Mouse (Mus musculus) stomach, embryonic 14.5 days (tissue): ENCODE data around the gene Fars2. TPM values are rescaled to one million over a fixed set of nuclear protein-coding genes. Genes with fewer than 3 reads are reported as not detected.

Experiments used
- ATAC-seq: fragments of 200-750 bp; cut with Nextera tagmentation; 2 replicates; pipeline ENCODE4 v1.8.0; 2017; ENCODE audit warnings: low read depth, moderate TSS enrichment; ENCODE audit not compliant: insufficient number of reproducible peaks, insufficient read depth, low FRiP score
- H3K27ac ChIP-seq: fragments of 300-500 bp; sonication (generic); 2 replicates; pipeline ENCODE4 v1.5.1; 2014; ENCODE audit warnings: mild to moderate bottlenecking, low read length, moderate library complexity, mixed read lengths
- H3K27me3 ChIP-seq: fragments of 300-500 bp; sonication (generic); 2 replicates; pipeline ENCODE4 v1.6.1; 2014; ENCODE audit warnings: low read length, control low read depth, mixed read lengths; ENCODE audit not compliant: control insufficient read depth, insufficient read depth
- H3K36me3 ChIP-seq: fragments of 300-500 bp; sonication (generic); 2 replicates; pipeline ENCODE4 v1.6.1; 2014; ENCODE audit warnings: mild to moderate bottlenecking, control low read depth, low read length, moderate library complexity, mixed read lengths; ENCODE audit not compliant: control insufficient read depth, insufficient read depth
- H3K4me1 ChIP-seq: fragments of 300-500 bp; sonication (generic); 2 replicates; pipeline ENCODE4 v1.6.1; 2014; ENCODE audit warnings: low read length, control low read depth, mixed read lengths; ENCODE audit not compliant: control insufficient read depth, insufficient read depth
- H3K4me2 ChIP-seq: fragments of 300-500 bp; sonication (generic); replicated peaks from 2 replicates; pipeline ENCODE4 v1.6.1; 2014; ENCODE audit warnings: low read depth, low read length, control low read depth
- H3K4me3 ChIP-seq: fragments of 300-500 bp; sonication (generic); 2 replicates; pipeline ENCODE4 v1.5.1; 2014; ENCODE audit warnings: low read depth, low read length, control low read depth
- H3K9ac ChIP-seq: fragments of 300-500 bp; sonication (generic); replicated peaks from 2 replicates; pipeline ENCODE4 v1.6.1; 2014; ENCODE audit warnings: low read depth, mild to moderate bottlenecking, control low read depth, low read length, moderate library complexity, mixed read lengths
- H3K9me3 ChIP-seq: fragments of 300-500 bp; sonication (generic); 2 replicates; pipeline ENCODE4 v1.6.1; 2016; ENCODE audit warnings: low read depth, low read length, control low read depth; ENCODE audit not compliant: control insufficient read depth
- WGBS: fragments of 180-500 bp; shearing (Covaris S2); extraction: QIAGEN DNeasy Blood & Tissue Kit; methylation state at CpG from one replicate; pipeline ENCODE4 v1.1.7; 2014; 5-methylcytosine and 5-hydroxymethylcytosine counted together
- polyA plus RNA-seq: library from polyadenylated mRNA; unstranded; fragments of >200 nt; fragmentation: Nextera tagmentation; extraction: Ambion mirVana; gene quantifications from 2 replicates; pipeline ENCODE4 v1.2.1, GENCODE M21; 2014

Fars2 gene
- polyA plus RNA-seq = 35.4 and 40.0 TPM in 2 replicates

DNA sequence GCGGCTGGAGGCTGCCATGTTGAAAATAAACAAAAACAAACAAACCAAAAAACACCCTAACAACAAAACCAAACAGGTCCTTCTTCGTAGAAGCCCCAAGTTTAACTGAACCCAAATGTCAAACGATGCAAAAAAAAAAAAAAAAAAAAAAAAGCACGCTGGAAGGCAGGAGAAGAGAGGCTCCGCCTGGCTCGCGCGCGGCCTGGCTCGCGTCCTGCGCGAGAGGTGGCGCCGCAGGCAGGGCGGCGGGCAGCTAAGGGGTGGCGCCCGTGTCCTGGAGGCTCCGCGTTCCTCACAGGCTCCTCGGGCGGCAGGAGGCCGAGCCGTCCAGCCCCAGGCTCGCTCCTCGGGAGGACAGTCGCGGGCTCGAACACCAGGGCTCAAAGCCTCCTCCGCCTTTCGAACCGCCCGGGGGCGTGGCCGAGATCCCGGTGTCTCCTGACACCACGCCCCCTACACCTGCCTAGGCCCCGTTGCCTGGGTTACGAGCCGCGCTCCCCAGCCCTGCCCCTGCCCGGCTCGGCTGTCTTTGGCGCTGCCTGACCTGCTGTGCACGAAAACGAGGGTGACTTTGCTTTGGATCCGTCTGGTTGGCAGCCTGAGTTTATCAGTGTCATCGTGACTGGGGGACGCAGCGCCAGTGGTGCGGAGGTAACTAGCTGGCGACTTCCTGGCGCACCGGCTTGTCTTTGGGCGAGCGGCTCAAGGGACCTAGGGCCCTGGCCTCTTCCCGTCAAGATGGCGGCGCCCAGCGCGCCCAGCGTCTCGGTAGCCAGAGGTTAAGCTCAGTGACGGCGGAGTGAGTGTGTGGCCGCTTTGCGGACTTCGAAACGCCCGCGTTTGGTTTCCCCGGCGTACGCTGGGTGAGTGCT is at the start of gene Fars2, which contains the start of gene Lyrm4:
Gene Fars2, plus strand, starts transcription at position 270 of the 872 bp plus-strand sequence.
Gene Lyrm4, minus strand, starts transcription at position 384 of the 872 bp plus-strand sequence.
- Histone ChIP-seq H3K36me3 (no peaks in the 10 kb centered on the region), H3K9me3 (no peaks in the 10 kb centered on the region), H3K4me2 (peak within 1 kb of the TSS; percentile 61), H3K9ac (peak within 1 kb of the TSS; percentile 45), H3K27ac (peak within 1 kb of the TSS; percentile 88), H3K4me1 (no peaks in the 10 kb centered on the region), H3K27me3 (no peaks in the 10 kb centered on the region), H3K4me3 (peak within 1 kb of the TSS; percentile 56)
- under 1% methylated on average over 71 of the region's 75 CpGs for WGBS
- peak; percentile 99 for ATAC-seq

- no peaks in the 10 kb centered on the region for H3K27me3 ChIP-seq
- no peaks in the 10 kb centered on the region for H3K36me3 ChIP-seq
- no peaks in the 10 kb centered on the region for H3K4me1 ChIP-seq
- WGBS = 77% methylated on average over 3 of the region's 3 CpGs
- no peak overlapping the region for H3K9ac ChIP-seq
- no peak overlapping the region for H3K4me3 ChIP-seq
- H3K4me2 ChIP-seq = no peak overlapping the region
- ATAC-seq = no peak
- no peak overlapping the region for H3K27ac ChIP-seq
- H3K9me3 ChIP-seq = no peaks in the 10 kb centered on the region
These were observed 42.7 kb upstream of the Fars2 start for GRCm38 (mm10) chr13:36074484-36074883.

DNA sequence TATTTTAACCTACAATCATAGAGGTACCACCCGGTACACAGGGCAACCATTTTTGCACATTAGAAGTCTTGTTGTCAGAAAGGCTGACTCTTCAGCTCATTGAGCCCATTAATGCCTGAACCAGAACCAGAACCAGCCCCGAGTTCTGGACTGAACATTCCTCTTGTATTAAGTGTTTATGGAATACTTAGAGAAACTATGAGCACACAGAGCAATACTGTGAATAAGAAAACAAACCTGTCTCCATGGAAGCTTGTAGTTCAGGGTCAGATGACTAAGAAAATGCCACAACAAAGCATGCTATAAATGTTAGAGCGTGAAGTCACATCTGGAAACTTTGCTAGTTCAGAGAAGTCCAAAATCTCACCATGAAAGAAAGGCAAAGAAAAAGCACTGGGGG is 35.6 kb upstream of the Fars2 start:
- Histone ChIP-seq H3K9ac (no peak overlapping the region), H3K4me2 (no peak overlapping the region), H3K4me3 (no peak overlapping the region), H3K36me3 (no peaks in the 10 kb centered on the region), H3K27ac (no peak overlapping the region), H3K9me3 (no peaks in the 10 kb centered on the region), H3K27me3 (no peaks in the 10 kb centered on the region), H3K4me1 (no peaks in the 10 kb centered on the region)
- no peak for ATAC-seq
- WGBS = 88% methylated on average over 3 of the region's 3 CpGs

DNA sequence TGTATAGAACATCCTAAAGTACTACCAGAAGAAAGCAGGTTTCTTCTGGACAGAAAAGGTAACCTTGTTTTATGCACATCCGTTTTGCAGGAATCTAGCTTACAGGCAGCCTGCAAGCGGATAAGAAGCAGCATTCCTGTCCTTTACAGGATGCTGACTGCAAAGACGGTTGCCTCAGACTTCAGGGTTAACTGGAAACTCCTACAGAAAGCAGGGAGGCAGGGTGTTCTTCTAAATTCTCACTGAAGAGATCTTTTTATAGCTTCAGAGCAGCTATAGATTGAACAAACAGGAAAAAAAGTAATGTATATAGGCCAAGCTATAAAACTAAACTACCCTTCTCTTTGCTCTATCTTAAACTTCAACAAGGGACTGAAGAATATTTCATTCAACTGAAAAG is 32.5 kb upstream of the Fars2 start:
- Histone ChIP-seq H3K36me3 (no peaks in the 10 kb centered on the region), H3K4me1 (no peaks in the 10 kb centered on the region), H3K4me3 (no peak overlapping the region), H3K9me3 (no peaks in the 10 kb centered on the region), H3K27ac (no peak overlapping the region), H3K4me2 (no peak overlapping the region), H3K9ac (no peak overlapping the region), H3K27me3 (no peaks in the 10 kb centered on the region)
- ATAC-seq = no peak
- 81% methylated on average over 3 of the region's 3 CpGs for WGBS

GRCm38 (mm10) chr13:36085971-36086370 is 31.2 kb upstream of the Fars2 start:
- Histone ChIP-seq H3K9ac (no peak overlapping the region), H3K36me3 (no peaks in the 10 kb centered on the region), H3K4me2 (no peak overlapping the region), H3K4me3 (no peak overlapping the region), H3K27me3 (no peaks in the 10 kb centered on the region), H3K4me1 (no peaks in the 10 kb centered on the region), H3K27ac (no peak overlapping the region), H3K9me3 (no peaks in the 10 kb centered on the region)
- ATAC-seq = no peak
- 62% methylated on average over 3 of the region's 3 CpGs for WGBS

DNA sequence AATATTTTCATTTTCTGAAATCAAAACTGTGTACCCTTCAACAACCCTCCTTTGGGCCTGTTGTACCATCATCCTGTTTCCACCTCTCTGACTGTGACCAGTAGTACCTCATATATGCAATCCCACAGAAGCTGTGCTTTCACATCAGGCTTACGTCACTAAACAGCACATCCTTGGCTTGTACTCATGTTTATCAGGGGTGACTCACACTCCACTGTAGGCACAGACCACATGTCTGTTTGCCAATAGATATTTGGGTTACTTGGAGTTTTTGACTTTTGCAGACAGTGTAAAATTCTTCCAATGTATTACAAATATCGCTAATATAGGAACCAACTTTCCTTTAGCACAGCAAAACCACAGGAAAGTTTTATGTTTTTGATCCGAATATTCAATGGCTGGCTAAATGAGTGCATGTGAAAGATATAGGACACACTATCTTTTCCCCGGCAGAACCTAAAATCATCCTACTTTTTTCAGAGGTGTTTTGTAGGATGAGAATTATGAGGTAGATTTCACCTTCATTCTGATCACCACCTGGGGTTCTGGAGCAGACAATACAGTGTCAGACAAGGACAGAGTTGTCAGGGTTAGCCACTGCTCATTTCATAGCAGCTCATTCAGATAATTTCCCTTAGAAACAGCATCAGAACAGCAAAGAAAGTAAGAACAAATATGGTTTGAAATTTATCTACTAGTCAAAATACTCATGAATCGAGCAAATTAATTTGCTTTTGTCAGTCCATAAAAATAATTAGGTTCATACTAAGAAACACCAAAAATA is 30.4 kb upstream of the Fars2 start:
- no peak overlapping the region for H3K9ac ChIP-seq
- no peaks in the 10 kb centered on the region for H3K9me3 ChIP-seq
- H3K27ac ChIP-seq = no peak overlapping the region
- whole genome bisulfite sequencing = 86% methylated on average over 5 of the region's 5 CpGs
- no peaks in the 10 kb centered on the region for H3K27me3 ChIP-seq
- no peak overlapping the region for H3K4me3 ChIP-seq
- no peaks in the 10 kb centered on the region; the same call in 1 of the 2 replicates for H3K36me3 ChIP-seq
- no peak overlapping the region for H3K4me2 ChIP-seq
- peak; percentile 63; the same call in 1 of the 2 replicates for ATAC-seq
- H3K4me1 ChIP-seq = no peaks in the 10 kb centered on the region

DNA sequence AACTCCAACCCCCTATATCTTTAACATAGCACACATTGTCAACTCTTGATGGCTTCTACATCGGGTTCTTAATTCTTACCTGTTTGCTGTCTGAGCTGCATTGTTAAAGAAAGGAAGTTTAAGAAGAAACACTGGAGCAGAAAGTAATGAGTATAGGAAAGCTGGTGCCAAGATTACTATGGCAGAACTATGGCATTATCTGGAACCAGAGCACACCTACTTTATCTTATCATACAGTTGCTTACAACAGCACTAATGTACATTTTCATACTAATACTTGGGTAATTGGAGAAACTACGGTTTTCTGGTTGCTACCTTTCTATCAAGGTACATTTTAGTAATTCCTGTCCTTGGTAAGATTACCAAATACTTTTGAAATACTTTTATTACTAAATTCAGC is 29.8 kb upstream of the Fars2 start:
- H3K4me3 ChIP-seq = no peak overlapping the region
- H3K4me1 ChIP-seq = no peaks in the 10 kb centered on the region
- no peak overlapping the region for H3K4me2 ChIP-seq
- 87% methylated on average over 2 of the region's 2 CpGs for WGBS
- no peak overlapping the region for H3K27ac ChIP-seq
- no peaks in the 10 kb centered on the region; the same call in 1 of the 2 replicates for H3K36me3 ChIP-seq
- no peaks in the 10 kb centered on the region for H3K27me3 ChIP-seq
- H3K9ac ChIP-seq = no peak overlapping the region
- no peak for ATAC-seq
- no peaks in the 10 kb centered on the region for H3K9me3 ChIP-seq

GRCm38 (mm10) chr13:36088168-36088567 is 29.0 kb upstream of the Fars2 start:
- Histone ChIP-seq H3K9me3 (no peaks in the 10 kb centered on the region), H3K4me1 (no peaks in the 10 kb centered on the region), H3K4me2 (no peak overlapping the region), H3K27ac (no peak overlapping the region), H3K27me3 (no peaks in the 10 kb centered on the region), H3K4me3 (no peak overlapping the region), H3K9ac (no peak overlapping the region), H3K36me3 (no peaks in the 10 kb centered on the region; the same call in 1 of the 2 replicates)
- no peak for ATAC-seq
- WGBS = 74% methylated on average over 4 of the region's 4 CpGs
